Mouse (Mus musculus) hindbrain, embryonic 14.5 days (tissue): ENCODE measurements around the gene Prss27. TPM values are rescaled to one million over a fixed set of nuclear protein-coding genes. Genes with fewer than 3 reads are reported as not detected.

Experiments
- ATAC-seq: fragments of 200-750 bp; cut with Nextera tagmentation; 2 replicates; pipeline ENCODE4 v1.8.0; 2017; ENCODE audit warnings: moderate number of reproducible peaks, mild to moderate bottlenecking, moderate TSS enrichment, moderate library complexity; ENCODE audit not compliant: low FRiP score
- DNase-seq: peaks from one replicate; pipeline ENCODE4 v3.0.0-alpha.2; 2015; ENCODE audit warnings: low spot score
- H3K27ac ChIP-seq: fragments of 300-500 bp; sonication (generic); 2 replicates; pipeline ENCODE4 v1.5.1; 2014; ENCODE audit warnings: mild to moderate bottlenecking, moderate library complexity
- H3K27me3 ChIP-seq: fragments of 300-500 bp; sonication (generic); 2 replicates; pipeline ENCODE4 v1.6.1; 2014; ENCODE audit warnings: mild to moderate bottlenecking, low read length, mixed read lengths; ENCODE audit not compliant: control insufficient read depth, insufficient read depth
- H3K36me3 ChIP-seq: fragments of 300-500 bp; sonication (generic); replicated peaks from 2 replicates; pipeline ENCODE4 v1.6.1; 2014; ENCODE audit not compliant: control insufficient read depth, insufficient read depth
- H3K4me1 ChIP-seq: fragments of 300-500 bp; sonication (generic); replicated peaks from 2 replicates; pipeline ENCODE4 v1.6.1; 2014; ENCODE audit warnings: antibody characterized with exemption, low read length, mixed read lengths; ENCODE audit not compliant: control insufficient read depth, insufficient read depth
- H3K4me2 ChIP-seq: fragments of 300-500 bp; sonication (generic); replicated peaks from 2 replicates; pipeline ENCODE4 v1.6.1; 2014; ENCODE audit warnings: mild to moderate bottlenecking, moderate library complexity
- H3K4me3 ChIP-seq: fragments of 300-500 bp; sonication (generic); replicated peaks from 2 replicates; pipeline ENCODE4 v1.5.1; 2014; ENCODE audit warnings: mild to moderate bottlenecking, low read length
- H3K9ac ChIP-seq: fragments of 300-500 bp; sonication (generic); 2 replicates; pipeline ENCODE4 v1.6.1; 2014
- H3K9me3 ChIP-seq: fragments of 300-500 bp; sonication (generic); 2 replicates; pipeline ENCODE4 v1.6.1; 2016; ENCODE audit warnings: low read length; ENCODE audit not compliant: control insufficient read depth
- WGBS: fragments of 180-500 bp; shearing (Covaris S2); extraction: QIAGEN DNeasy Blood & Tissue Kit; methylation state at CpG from one replicate; pipeline ENCODE4 v1.1.7; 2014; 5-methylcytosine and 5-hydroxymethylcytosine counted together
- polyA plus RNA-seq: library from polyadenylated mRNA; unstranded; fragments of >200 nt; fragmentation: Nextera tagmentation; extraction: Ambion mirVana; gene quantifications from 2 replicates; pipeline ENCODE4 v1.2.1, GENCODE M21; 2014

Prss27 gene
- polyA plus RNA-seq, 1 experiment from 2014 or later, result 0.16 TPM

DNA sequence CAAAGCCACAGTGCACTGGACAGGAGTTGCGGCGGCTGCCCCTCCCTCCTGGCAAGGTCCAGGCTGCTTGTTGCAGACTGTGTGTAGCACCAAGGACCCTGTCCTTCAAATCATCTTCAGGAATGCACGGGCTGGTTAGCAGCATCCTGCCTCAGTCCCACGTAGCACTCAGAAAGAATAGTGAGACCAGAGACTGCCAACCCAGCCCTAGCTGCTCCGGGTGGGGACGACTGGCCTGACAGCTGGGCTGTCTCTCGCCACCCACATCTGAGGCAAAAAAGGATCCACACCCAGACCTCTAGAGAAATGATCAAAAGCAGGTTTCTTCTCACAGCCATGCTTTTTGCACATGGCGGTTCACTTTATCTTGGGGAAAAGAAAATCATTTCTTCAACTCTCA is 11.1 kb downstream of the Prss27 start:
- DNase-seq, result no peak
- no peak for ATAC-seq
- 92% methylated on average over 8 of the region's 8 CpGs for WGBS
- no peak overlapping the region for H3K9ac ChIP-seq
- H3K4me1 ChIP-seq, result no peaks in the 10 kb centered on the region
- H3K27me3 ChIP-seq, result no peaks in the 10 kb centered on the region
- no peaks in the 10 kb centered on the region for H3K9me3 ChIP-seq
- peaks cover 64% of the 10 kb centered on the region for H3K36me3 ChIP-seq
- H3K4me3 ChIP-seq, result no peak overlapping the region
- no peak overlapping the region for H3K4me2 ChIP-seq
- no peak overlapping the region for H3K27ac ChIP-seq

DNA sequence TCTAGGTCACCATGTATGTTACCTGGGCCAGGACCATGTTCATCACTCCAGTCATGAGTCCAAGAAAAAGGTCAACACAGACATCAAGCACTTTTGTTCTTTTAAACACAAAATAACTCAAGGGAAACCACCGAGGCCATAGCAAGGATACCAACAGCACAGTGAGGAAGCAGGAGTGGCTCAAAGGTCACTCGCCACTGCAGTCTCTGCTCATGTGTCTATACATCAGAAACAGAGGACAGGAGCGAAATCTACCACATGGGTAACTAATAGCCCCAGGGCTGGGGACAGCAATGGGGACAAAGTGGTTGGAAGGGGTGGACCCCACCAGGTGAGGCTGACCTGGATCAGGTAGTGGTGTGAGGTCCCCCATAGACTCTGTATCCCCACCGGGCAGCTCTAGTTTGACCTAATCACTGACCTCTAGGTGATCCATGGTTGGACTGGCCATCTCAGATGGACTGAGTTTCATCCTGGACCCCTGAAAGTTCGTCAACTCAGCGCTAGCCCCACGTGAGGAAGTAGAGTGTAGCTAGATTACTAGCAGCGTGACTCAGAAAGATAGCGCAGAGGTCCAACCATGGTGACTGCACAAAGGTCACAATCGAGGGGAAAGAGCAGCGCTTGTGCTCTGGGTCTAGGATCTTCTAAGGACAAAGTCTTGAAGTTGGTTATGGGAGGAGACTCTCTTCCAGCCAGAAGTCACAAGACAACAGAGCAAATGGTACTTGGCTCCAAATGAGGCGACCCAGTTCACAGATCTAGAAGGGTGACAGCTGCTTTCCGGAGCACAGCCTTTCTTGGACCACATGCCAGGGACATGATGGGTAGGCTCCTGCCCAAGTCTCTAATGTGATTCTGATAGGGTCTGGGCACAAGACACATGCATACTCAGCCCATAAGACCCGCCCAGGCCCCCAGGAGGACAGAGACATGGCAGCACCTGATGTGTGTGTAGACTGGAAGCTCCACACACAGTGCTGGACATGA is 19.0 kb downstream of the Prss27 start:
- Histone ChIP-seq H3K27me3 (no peaks in the 10 kb centered on the region), H3K4me1 (no peaks in the 10 kb centered on the region), H3K9ac (no peak overlapping the region), H3K27ac (no peak overlapping the region), H3K4me3 (no peak overlapping the region), H3K9me3 (no peaks in the 10 kb centered on the region), H3K4me2 (no peak overlapping the region), H3K36me3 (peaks cover 84% of the 10 kb centered on the region)
- 95% methylated on average over 14 of the region's 14 CpGs for WGBS
- DNase-seq, result no peak
- ATAC-seq, result no peak

DNA sequence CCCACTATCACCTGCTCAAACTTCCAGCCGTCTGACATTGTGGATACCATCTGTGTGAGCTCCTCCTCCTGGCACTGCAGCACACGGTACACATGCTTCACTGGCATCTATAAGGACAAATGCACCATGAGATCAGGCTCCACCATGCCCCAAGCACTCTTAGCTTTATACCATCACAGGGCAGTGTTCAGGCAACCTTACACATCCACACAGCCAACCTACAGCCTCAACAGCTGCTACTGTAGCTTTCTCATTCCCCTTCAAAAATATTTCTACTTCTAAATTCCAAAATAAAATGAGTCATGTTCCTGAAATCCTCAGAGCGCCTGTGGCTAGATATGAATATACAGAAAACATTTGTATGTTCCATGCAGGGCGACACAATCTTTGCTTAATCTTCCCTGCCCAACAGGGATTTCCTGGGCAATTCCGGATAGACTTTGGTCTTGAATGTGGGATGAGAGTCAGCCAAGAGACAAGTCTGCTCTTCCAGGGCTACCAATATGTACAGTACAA is 19.8 kb downstream of the Prss27 start:
- 91% methylated on average over 5 of the region's 5 CpGs for WGBS

DNA sequence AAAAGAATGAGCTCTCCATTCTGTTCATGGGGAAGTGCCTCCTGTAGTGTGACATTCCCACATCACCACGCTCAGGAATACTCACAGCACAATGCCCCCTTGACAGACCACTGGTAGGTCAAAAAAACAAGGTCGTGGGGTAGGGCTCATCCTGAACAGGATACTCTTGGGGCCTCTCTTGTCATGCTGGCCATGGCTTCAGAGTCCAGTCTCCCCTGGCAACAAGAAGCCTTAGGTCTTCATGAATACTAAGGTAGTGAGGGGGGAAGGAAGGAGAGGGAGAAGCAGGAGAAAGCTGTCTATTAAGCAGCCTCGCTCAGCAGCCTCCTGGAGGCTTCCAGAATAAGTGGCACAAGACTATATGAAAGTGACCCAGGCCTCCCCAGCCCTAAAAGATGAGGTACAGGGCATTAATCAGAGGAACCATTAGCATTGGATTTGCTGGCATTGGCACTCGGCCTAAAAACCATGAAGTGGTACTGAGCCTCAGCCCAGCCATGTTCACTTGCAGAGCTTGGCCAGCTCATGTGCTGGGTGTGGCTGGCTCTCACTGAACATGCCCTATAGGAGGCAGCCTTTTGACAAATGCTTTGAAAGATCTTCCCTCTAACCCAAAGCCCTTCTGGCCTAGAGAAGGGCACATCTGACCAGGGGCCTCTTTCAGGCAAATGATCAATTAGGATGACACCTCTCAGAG is 24.7 kb downstream of the Prss27 start:
- H3K27me3 ChIP-seq, result no peaks in the 10 kb centered on the region
- 76% methylated on average over 4 of the region's 4 CpGs for whole genome bisulfite sequencing
- H3K4me3 ChIP-seq, result no peak overlapping the region
- no peaks in the 10 kb centered on the region for H3K9me3 ChIP-seq
- H3K27ac ChIP-seq, result no peak overlapping the region
- no peak overlapping the region for H3K4me2 ChIP-seq
- H3K9ac ChIP-seq, result no peak overlapping the region
- DNase-seq (no peak), ATAC-seq (0 out of 2 replicates have a peak, but pooled peaks have one; percentile 14)
- peaks cover 33% of the 10 kb centered on the region for H3K36me3 ChIP-seq
- H3K4me1 ChIP-seq, result no peaks in the 10 kb centered on the region

More for the DNA sequence above, 19.8 kb downstream of the Prss27 start:
- ATAC-seq (no peak), DNase-seq (no peak)
- Histone ChIP-seq H3K27me3 (no peaks in the 10 kb centered on the region), H3K4me2 (no peak overlapping the region), H3K4me1 (no peaks in the 10 kb centered on the region), H3K9ac (no peak overlapping the region), H3K9me3 (no peaks in the 10 kb centered on the region), H3K36me3 (peaks cover 75% of the 10 kb centered on the region), H3K4me3 (no peak overlapping the region), H3K27ac (no peak overlapping the region)

DNA sequence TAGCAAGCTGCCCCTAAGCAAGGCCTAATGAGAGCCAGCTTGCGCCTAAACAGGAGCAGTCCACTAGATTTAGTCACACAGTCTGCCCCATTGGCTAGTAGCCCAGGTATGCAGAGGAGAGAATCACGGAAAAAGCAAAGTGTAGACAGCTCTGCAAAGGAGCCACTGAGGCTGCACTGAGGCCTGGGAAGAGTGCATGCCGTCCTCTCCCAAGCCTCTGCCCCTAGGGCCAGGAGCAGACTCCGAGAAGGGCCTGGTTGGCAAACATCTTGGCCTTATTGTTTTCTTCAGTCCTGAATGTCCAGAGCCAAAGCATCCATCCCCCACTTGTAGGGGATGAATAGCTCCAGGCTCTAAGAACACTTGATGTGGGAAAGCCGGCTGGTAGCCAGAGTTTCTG is 30.3 kb downstream of the Prss27 start:
- Histone ChIP-seq H3K4me3 (no peak overlapping the region), H3K27ac (no peak overlapping the region), H3K27me3 (no peaks in the 10 kb centered on the region), H3K4me1 (peaks cover 17% of the 10 kb centered on the region), H3K9ac (no peak overlapping the region), H3K36me3 (0 out of 2 replicates have a peak, but pooled peaks cover 4% of the 10 kb centered on the region), H3K9me3 (no peaks in the 10 kb centered on the region), H3K4me2 (no peak overlapping the region)
- DNase-seq (no peak), ATAC-seq (no peak)
- WGBS, result 86% methylated on average over 5 of the region's 5 CpGs

DNA sequence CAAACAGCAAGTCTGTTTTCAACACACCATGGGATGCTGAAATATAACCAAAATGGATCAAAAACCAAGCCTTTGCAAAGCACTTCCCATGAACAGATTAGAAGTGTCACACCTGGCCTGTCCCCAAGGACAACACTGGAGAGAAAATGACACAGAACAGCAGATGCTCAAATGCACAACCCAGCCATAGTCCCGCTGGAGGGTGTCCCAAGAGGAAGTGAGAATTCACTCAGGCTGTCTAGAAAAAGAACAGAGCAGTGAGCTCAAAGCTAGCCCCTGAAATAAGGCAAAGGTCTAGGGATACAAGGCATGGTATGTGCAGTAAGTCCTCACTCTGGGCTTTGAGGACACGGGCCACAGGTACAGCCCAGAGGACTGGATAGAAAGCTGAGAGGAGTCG is 31.6 kb downstream of the Prss27 start:
- 94% methylated on average over 3 of the region's 3 CpGs for WGBS
- ATAC-seq (no peak), DNase-seq (no peak)
- no peak overlapping the region for H3K27ac ChIP-seq
- 0 out of 2 replicates have a peak, but pooled peaks cover 5% of the 10 kb centered on the region for H3K36me3 ChIP-seq
- H3K27me3 ChIP-seq, result no peaks in the 10 kb centered on the region
- H3K9ac ChIP-seq, result no peak overlapping the region
- no peak overlapping the region for H3K4me2 ChIP-seq
- no peak overlapping the region for H3K4me3 ChIP-seq
- H3K4me1 ChIP-seq, result peaks cover 17% of the 10 kb centered on the region
- no peaks in the 10 kb centered on the region for H3K9me3 ChIP-seq

DNA sequence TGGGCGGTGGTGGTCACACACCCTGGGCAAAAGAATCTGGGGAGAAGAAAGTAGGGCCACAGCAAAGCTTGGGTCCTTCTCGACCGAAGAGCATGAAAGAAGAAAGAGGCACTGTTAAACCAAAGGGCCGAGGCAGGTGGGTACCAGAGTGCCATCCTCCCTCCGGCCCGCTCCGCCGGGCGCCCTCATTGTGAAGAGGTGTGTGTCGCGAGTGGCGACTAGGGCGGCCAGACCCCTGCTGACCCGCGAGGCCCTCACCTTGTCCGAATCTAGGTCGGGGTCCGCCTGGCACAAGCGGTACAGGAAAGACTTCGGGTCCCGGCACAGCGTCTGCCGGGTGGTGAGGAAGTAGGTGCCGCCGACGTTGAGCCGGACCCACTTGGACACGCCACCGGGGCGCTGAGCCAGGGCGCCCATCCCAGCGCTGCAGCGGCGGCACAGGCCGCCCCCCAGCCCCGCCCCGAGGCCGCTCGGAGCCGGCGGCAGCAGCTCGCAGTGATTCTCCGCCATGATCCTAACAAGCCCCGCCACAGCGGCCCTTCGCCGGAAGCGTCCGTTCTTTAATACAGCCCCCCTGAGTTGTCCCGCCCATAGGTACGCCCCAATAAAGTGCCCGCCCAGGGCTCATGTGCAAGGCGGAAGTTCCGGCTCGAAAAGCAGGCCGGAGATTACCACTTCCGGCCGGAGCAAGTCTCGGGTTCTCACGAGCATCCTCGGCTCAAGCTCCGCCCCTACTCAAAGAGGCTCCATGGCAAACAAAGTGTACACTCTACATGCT is 35.2 kb downstream of the Prss27 start, which contains the start of gene Kctd5:
Kctd5 (minus strand) TSS at position 567 of the 778 bp plus-strand sequence.
- ATAC-seq (peak; percentile 98), DNase-seq (peak; percentile 98)
- peak within 1 kb of the TSS; percentile 77 for H3K27ac ChIP-seq
- no peaks in the 10 kb centered on the region for H3K9me3 ChIP-seq
- H3K9ac ChIP-seq, result peak within 1 kb of the TSS; percentile 92
- H3K4me1 ChIP-seq, result peaks cover 17% of the 10 kb centered on the region
- H3K4me3 ChIP-seq, result peak within 1 kb of the TSS; percentile 86
- no peaks in the 10 kb centered on the region for H3K27me3 ChIP-seq
- peak within 1 kb of the TSS; percentile 88 for H3K4me2 ChIP-seq
- under 1% methylated on average over 58 of the region's 62 CpGs for WGBS
- H3K36me3 ChIP-seq, result peaks cover 29% of the 10 kb centered on the region

- Histone ChIP-seq H3K36me3 (peaks cover 59% of the 10 kb centered on the region), H3K27me3 (no peaks in the 10 kb centered on the region), H3K27ac (no peak overlapping the region), H3K4me2 (no peak overlapping the region), H3K9me3 (no peaks in the 10 kb centered on the region), H3K4me3 (no peak overlapping the region), H3K4me1 (peaks cover 5% of the 10 kb centered on the region), H3K9ac (no peak overlapping the region)
- ATAC-seq, result no peak
- DNase-seq, result no peak
- WGBS, result 84% methylated on average over 2 of the region's 2 CpGs
Observed at GRCm38 (mm10) chr17:24077101-24077500, 39.2 kb downstream of the Prss27 start.
